Mouse (Mus musculus) fat pad, adult 2 months (tissue): Measurements from ENCODE around the gene Trappc1.

ENCODE experiments used
- DNase-seq: peaks from one replicate; pipeline ENCODE4 v3.0.0-alpha.2; 2011; ENCODE audit warnings: low read depth, low spot score; ENCODE audit errors: extremely low read depth

The Trappc1 gene

DNA sequence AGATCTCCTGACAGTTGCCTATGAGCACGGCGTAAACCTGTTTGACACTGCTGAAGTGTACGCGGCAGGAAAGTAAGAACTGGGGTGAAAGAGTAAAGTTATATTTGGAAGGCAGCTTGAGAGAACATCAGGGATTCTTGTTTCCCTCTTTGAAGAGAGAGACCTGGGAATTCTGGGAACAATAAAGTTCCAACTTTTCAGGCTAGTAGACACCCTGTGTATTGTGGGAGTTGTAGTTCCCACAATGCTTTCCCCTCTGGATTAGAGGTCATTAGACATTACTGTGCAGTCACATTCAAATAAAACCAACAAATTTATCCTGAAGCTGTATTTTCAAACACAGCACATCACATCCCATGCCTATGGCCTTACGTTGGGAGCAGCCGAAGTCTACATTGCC is 4.7 kb downstream of the Trappc1 start:
- no peak for DNase-seq

DNA sequence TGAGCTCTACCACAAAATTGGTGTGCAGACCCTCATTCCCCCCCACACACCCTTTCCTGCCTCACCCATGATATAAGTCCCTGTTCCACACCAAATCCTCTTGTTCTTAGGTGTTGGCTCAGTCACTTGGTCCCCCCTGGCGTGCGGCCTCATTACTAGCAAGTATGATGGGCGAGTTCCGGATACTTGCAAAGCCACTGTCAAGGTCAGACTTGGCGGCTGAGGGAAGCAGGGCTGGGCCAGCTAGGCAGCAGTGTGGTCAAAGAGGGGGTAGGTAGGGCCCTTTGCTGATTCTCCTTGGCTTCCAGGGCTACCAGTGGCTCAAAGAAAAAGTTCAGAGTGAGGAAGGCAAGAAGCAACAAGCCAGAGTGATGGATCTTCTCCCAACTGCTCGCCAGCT is 7.4 kb downstream of the Trappc1 start:
- no peak for DNase-seq

DNA sequence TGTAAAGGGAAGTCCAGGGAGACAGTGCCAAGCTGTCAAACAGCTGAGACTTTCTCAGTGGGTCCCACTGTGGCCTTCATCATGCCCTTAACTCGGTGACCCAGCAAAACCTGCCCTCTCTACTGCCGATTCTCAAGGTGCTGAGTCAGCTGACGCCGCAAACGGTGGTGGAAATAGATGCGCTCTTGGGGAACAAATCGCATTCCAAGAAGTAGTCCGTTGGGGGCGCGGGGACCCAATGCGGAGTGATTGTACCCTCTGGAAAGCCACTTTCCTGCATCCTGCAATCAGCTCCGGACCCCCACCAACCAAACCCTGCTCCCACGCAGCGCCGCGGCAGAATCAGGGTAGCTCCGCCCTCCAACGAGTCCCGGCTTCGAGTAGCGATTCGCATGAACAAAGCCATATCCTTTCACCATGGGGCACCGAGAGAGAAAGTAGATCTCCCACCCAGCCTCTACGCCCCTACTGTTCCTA is 8.2 kb downstream of the Trappc1 start:
- DNase-seq: no peak

DNA sequence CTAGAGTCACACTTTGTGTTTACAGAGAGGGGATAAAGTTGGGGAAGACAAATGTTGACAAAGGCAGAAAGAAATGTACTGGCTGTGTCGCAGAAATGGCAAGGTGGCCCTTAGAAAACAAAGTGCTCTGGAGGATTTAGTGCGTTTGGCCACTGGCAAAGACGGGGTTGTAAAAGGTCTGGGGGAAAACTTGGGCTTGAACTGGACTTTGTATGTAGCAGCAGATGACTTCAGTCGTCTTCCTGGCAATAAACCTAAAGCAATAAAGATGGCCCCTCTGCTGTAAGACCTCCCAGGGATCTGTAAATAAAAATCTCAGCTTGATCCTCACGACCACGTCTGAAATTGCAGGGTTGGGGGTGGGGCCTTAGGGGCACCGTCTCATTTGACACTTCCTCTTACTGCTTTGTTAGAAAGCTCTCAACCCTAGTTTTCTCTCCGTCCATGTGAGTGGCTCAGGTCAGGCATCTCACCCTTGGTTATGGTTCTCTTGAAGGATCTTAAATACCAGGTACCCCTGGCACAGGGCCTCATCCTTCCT is 9.0 kb downstream of the Trappc1 start:
- no peak for DNase-seq

DNA sequence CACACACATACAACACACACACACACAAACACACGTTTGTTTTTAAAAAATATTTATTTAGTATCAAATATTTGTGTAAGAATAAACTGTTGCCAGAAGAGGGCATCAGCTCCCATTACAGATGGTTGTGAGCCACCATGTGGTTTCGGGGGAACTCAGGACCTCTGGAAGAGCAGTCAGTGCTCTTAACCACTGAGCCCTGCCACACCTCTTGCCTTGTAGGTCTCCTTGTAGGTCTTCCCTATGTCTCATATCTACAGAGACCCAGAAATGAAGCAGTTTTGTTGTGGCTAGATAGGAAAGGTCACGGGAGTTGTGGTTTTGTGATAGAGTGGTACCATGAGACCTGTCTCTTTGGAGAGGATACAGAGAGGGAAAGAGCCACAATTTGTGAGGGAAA is 10.1 kb downstream of the Trappc1 start:
- no peak for DNase-seq

DNA sequence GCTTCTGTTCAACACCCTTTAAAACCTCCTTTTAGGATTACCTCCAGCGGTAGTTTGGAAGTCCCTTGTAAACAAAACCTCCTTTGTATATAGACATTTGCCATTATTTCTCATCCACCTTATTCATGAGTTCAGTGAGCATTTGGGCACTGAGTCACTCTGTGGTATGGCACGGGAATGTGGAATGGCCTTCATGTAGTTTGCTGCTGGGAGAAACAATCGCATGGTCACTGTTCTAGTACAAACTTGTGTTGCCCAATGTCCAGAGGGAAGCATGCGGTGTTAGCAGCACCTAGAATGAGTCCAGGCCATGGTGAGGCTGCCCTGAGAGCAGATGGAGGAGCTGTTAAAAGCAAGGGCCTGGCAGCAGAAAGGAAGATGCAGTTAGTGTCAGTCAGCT is 11.0 kb downstream of the Trappc1 start:
- DNase-seq: no peak

DNA sequence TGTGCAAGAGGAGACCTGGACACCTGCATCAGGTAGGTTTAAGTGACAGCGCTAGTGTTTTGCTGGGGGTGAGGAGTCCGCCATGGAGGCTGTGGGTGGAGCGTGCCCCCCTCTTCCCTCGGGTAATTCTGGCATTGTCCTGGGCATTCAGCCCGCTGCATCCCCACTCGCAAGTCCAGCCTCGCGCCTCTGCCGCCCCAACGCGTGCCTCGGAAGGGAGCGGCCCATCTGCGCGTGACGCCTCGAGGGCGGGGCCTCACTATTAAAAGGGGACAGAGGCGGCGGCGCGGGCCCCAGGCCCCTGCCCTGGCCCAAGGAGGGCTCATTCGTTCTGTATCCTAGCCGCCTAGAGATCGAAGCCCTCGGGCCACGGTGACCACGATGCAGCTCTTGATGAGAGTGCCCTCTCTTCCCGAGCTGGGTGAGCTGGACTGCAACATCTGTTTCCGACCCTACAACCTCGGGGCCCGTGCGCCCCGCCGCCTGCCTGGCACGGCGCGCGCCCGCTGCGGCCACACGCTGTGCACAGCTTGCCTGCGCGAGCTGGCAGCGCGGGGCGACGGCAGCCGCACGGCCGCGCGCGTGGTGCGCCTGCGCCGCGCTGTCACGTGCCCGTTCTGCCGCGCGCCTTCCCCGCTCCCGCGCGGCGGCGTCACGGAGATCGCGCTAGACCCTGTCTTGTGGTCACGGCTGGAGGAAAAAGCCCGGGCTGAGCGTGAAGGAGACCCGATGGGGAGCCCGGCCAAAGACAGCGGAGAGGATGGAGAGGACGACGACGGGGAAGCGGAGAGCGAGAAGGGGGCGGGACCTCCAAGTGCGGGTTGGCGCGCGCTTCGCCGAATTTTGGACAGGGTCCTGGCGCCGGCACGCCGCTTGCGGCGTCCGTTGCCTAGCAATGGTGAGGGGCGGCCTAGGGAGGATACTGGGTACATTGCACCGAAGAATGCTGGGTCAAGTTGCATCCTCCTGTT is 16.7 kb downstream of the Trappc1 start, which contains the start of gene Rnf227:
Gene Rnf227, plus strand, starts transcription at position 301 of the 971 bp plus-strand sequence.
- no peak for DNase-seq

DNA sequence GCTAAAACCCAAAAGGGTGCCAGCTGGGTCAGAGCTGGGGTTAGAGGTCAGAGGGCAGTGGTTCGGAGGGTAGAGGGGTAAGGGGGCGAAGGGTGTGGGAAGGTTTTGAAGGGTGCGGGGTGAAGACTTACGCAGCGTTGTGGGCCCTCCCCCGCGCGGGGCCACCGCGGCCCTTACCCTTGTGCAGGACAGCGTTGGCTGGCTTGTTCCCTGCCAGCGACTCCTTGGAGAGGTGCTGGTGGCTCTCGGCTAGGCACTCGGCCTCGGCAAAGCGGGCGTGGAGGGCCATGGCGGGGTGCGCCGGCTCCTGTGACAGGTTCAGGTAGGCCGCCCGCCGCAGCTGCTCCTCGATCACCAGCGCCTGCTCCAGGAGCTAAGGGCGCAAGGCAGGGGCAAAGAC is 22.7 kb downstream of the Trappc1 start:
- no peak for DNase-seq

DNA sequence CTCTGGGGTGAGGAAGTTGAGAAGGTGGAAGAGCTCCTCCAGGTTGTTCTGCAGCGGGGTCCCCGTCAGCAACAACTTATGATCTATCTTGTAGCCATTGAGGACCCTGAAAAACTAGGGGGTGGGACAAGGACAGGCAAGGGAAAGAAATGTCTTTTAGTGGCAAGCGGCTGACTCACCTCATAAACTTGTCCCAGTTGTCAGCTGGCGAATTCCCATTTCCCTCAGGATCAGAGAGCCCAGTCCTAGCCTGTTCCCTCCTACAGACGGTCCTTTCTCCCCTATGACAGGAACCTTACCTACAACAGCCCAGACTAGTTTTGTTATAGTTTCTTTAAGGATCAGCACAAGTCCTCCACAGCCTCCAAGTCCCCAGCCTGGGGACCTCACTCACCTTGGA is 32.8 kb downstream of the Trappc1 start:
- DNase-seq: no peak

DNA sequence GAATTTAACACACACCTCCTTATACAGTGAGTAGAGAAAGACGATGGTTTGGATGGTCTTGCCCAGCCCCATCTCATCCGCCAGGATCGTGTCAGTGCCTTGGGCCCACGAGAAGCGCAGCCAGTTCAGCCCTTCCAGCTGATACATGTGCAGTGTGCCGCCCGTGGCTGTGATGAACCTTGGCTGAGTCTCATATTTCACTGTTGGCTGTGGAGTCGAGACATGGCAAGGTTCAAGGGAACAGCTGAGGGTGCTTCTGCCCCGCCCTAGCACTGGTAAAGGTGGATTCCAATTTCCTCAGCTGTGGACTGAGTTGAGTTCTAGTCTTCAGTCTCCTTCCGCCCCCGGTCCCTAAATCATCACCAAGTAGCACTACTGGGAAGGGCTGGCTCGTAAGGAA is 33.9 kb downstream of the Trappc1 start:
- no peak for DNase-seq

DNA sequence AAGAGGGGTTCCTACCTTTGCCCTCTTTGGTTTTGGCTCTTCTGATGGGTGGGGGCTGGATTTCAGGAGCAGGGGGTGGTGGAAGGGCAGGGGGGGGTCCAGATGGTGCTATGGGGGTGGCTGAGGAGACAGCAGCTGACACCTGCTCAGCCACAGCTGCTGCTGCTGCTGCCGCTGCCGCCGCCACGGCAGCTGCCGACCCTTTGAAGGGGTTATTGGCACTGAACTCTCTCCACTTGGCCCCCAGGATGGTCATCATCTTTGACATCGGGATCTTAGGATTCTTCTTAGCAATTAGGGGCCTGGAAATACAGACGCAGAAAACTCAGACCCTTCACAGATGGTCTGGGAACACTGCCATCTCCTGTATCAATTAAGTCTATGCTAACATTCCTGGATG is 38.2 kb downstream of the Trappc1 start:
- no peak for DNase-seq

DNA sequence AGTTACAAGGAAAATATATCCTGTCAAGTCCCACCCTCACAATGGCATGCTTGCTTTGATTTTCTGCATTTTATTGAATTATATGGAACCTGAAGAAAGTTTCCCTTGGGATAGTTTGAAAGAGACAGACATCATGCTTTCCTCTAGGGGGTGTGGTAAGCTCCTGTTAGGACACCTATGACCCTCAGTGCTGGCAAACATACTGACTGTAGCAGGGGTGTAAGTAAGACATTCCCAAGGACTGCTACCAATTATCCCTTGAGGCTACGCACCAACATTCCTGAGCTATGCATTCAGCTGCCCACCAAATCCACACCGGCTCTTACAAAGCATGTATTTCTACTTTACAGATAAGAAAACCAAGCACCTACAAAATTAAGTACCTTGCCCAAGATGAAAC is 38.7 kb downstream of the Trappc1 start:
- no peak for DNase-seq

DNA sequence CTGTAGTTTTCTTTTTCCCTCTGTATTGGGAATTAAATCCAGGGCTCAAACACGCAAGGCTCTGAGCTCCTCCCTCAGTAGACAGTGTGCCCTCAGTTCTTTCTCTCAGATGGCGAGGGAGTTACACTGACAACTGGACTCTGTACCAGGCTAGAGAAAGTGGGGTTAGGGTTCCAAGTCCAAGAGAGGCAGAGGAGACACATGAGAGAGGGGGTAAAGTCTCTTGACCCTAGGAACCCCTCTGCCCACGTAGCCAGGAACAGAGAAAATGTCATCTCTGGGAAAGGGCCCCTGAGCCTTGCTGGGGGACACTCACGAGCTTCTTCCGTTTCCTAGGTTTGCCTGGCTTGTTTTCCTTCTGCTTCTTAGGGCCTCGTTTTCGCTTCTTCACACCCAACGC is 40.6 kb downstream of the Trappc1 start:
- no peak for DNase-seq

DNA sequence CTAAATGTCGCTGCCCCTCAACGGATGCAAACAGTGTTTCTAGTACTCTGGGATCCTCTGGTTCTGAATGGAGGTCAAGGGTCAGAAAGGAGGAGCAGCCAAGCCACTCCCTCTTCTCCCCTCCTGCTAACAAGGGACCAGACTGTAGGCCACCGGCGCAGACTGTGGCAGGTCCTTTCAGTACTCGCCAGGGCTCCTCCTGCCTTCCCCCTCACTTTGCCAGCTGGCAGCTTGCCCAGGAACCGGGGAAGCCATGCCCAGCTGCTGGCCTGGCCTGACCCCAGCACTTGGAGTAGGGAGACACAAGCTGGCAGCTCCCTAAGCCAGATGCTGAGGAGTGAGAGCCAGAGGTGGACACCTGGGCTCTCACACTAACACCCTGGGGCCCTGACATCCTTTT is 41.1 kb downstream of the Trappc1 start:
- peak; percentile 77 for DNase-seq

DNA sequence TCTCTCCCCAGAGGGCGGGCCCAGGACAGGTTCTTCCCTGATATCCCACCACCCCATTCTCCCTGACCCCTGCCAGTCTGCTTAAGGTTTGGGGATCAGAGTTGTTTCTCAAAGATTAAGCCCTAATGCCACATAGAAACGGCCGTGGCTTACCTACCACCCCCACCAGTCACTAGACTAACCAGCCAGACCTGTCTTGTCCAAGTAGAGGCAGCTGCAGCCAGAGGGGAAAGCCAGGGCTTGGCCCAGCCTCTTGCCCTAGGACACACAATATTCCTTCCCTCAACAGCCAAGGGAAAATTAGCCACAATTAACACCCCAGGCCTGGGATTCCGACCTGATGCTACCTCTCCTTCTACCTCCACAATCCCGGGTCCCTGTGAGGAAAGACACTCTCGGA is 41.9 kb downstream of the Trappc1 start:
- peak; percentile 81 for DNase-seq

DNA sequence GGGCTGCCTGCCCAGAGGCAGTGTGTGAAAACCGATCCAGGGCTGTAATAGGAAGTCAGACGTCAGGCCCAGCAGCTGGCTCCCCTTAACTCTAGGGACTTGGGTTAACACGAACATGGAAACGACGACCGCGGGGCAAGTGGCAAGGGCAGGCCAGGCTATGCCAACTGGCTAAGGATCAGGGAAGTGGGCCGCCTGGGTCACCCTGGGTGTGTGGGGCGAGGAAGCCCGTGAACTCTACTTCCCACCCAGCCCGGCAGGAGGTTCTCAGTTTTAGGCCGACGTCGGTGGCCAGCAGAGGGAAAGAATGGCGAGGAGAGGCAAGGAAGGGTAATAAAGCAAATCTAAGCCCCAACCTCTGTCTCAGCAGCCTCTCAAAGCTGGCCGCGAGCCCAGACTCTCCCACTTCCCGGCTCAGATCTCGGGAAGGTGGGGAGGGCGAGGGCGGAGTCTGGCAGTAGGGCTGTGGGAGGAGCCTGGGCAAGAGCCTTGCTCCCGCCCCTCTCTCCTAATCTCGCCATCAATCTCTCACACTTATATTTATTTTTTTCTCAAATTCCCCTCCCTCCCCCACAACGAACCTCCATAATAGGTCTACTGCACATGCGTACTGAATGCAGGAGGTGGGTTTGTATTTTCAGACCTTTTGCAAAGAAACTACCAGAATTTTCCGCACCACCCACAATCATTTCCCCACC is 42.5 kb downstream of the Trappc1 start:
- DNase-seq: peak; percentile 83

DNA sequence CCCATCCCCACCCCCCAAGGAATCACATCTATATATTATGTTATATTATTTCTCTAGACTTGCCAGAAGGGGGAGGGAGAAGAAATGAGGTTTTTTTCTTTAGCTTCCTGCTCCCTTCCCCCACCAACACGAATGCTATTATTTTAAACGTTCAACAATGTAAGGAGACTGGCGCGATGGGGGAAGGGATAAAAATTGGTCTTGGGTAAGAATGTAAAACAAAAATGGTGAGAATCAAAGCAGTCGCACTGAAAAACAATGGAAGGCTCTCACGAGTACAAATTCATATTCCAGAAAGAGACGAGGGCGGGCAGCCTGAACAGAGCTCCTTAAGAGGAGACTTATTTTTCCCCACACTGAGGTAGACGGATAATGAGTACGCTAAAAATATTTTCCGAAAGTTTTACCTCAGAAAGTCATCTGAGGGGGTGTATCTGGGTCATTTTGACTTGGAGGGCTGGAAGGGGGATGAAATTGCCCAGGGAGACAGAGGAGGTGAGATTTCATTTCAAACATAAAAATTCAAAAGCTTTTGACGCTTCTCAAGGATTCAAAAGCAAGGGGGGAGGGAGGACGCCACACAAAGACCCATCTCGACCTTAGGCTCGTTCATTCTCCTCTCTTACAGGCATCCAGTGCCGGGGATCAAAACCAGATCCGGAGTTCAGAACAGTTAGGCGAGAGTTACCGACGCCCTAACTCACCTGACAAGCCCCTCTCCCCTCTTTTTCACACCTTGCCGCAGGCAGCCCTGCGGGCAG is 43.3 kb downstream of the Trappc1 start:
- no peak for DNase-seq

DNA sequence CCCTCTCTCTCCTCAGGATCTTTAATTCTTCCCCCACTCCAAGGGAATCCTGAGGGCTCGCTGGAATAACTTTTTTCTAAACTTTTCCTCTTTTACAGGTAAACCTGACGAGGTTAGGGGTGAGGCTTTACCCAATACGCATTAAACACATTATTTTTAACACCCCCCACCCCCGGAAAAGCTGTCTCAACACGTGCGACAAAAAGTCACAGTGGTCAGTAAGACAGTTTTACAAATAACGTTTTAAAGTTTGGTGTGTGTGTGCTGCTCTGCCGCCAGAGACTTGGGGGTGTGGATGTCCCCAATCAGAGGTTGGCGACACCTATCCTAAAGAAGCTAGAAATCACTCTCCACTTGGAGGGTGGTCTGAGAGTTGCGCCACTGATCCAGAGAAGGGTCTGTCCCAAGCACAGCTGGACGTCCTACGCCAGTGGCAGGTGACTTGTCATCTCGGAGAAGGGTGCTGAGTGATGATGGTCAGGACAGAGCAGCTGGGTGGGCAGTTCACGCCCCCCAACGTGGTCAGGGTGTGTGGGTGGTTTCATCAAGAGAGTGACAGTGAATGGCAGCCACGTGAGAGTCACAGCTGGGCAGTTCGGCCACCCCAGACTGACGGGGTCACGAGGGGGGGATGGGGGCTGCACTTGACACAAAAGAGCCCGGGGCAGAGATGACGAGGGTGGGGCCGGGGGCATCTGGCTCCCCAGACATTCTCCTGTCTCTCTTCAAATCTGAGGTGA is 44.0 kb downstream of the Trappc1 start:
- DNase-seq: no peak

DNA sequence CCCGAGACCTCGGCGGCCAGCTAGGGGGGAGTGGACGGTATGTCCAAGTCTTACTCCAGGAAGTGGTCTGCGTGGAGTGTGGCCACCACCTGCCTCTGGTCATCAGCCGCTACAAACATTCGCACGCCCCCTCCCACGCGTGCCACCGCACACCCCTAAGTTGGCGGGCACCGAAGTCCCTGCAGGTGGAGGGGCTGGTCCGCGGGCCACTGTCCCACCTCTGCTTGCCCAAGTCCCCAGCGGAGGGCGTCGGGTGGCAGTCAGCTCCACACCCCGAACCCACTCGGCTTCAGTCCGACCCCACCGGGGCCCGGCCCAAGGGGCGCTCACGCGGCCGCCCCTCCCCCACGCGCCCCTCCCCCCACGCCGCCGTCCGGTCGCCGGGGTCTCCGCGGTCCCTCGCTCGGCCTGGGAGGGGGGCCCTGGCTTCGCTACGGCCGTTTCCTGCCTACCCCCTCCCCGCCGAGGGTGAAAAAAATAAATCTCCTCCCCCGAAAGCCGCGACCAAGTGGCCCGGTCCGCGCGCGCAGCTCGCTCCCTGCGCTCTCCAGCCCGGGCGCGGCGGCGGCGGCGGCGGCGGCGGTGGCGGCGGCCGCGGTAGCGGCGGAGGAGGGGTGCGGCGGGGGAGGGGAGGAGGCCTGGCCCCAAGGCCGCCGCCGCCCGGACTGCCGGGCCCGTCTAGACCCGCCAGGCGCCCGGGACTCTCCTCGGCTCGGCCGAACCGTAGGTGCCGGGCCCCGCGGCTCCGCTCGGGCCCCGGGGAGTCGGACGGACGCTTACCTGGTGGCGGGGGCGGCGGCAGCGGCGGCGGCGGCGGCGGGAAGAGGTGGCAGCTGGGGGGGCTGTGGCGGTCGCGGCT is 44.8 kb downstream of the Trappc1 start:
- no peak for DNase-seq
